Mouse (Mus musculus): ENCODE measurements around the gene Syne1. TPM values are rescaled to one million over a fixed set of nuclear protein-coding genes. Genes with fewer than 3 reads are reported as not detected.
A peak's percentile ranks its signal among the peaks of the same experiment; 100 is the strongest.

Syne1 gene
- polyA plus RNA-seq, 1 experiment from 2014 or later = 8.6 TPM

DNA sequence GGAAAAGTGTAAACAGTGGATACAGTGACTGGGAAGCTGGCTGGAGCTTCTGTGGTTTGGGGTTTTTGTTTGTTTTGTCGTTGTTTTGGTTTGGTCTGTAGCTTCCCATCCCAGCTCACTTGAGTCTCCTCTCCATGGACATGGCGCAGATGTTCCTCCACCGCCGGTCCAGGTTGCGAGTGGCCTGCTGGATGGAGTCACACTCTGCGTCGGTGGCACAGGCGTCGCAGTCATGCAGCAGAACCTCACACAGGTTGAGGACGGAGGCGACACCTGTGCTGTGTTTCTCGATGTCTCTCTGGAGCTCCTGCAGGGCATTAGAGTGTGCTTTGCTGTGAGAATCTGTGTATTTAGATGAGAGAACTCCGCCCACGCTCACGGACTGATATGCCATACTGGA lies 493.6 kb downstream of the Syne1 start:
- peaks cover 17% of the 10 kb centered on the region for H3K36me3 ChIP-seq
- no peak for ATAC-seq (ENCODE audit: low FRiP score)
- H3K27me3 ChIP-seq = no peaks in the 10 kb centered on the region
- peaks cover 5% of the 10 kb centered on the region; the same call in 1 of the 2 replicates for H3K4me1 ChIP-seq (replicated peaks)
- H3K4me2 ChIP-seq = no peak overlapping the region
- H3K9me3 ChIP-seq = no peaks in the 10 kb centered on the region
- no peak overlapping the region for H3K27ac ChIP-seq
- no peak overlapping the region for H3K9ac ChIP-seq
- WGBS = 94% methylated on average over 15 of the region's 15 CpGs
- no peak overlapping the region for H3K4me3 ChIP-seq

DNA sequence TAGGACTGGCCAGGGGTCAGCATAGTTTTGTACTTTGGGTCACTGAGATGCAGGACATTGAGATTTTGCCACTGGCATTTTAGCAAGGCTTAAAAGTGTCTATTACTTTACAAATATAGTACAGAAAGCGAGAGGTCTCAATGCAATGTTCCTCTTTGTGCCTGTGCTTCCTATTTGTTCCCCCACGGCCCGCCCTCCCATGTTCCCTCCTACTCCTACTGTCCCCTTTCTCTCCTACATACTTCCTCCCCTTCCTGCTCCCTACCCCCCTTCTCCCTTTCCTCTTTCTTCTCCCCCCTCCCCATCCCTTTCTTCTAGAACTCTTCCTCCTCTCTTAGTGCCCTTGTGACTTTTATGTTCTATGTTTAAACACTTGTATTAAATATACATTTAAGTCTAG lies 494.3 kb downstream of the Syne1 start:
- Histone ChIP-seq H3K4me2 (no peak overlapping the region), H3K27me3 (no peaks in the 10 kb centered on the region), H3K4me3 (no peak overlapping the region), H3K36me3 (peaks cover 23% of the 10 kb centered on the region), H3K4me1 (replicated peaks) (peaks cover 5% of the 10 kb centered on the region; the same call in 1 of the 2 replicates), H3K9me3 (no peaks in the 10 kb centered on the region), H3K9ac (no peak overlapping the region), H3K27ac (no peak overlapping the region)
- WGBS = 75% methylated on average over 3 of the region's 3 CpGs
- no peak for ATAC-seq (ENCODE audit: low FRiP score)

DNA sequence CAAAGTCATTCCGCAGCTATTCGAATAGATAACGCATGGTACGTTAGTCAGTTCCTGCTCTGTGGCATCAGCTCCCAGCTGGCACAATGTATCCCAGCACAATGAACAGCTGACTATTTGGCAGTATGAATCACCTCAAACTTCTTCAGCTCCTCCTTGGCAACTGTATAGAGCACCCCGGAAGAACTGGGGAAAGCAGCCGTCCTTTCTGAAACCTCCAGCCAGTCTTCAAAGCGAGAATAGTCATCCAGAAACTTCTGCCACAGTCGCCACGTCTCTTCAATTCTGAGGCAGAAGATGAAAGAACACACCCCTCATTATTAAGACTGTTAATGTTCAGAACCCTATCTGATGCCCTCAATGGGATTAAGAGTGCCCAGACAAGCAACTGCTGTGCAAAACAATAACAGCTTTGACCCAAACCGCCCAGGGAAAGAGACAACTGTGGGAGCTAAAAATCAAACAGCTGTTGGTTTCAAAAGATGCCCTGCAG lies 495.0 kb downstream of the Syne1 start:
- no peak overlapping the region for H3K4me2 ChIP-seq
- H3K9me3 ChIP-seq = no peaks in the 10 kb centered on the region
- H3K27me3 ChIP-seq = no peaks in the 10 kb centered on the region
- H3K4me1 ChIP-seq (replicated peaks) = peaks cover 5% of the 10 kb centered on the region; the same call in 1 of the 2 replicates
- no peak overlapping the region for H3K27ac ChIP-seq
- no peak overlapping the region for H3K4me3 ChIP-seq
- peaks cover 27% of the 10 kb centered on the region for H3K36me3 ChIP-seq
- ATAC-seq (ENCODE audit: low FRiP score) = no peak
- WGBS = 52% methylated on average over 10 of the region's 10 CpGs
- H3K9ac ChIP-seq = no peak overlapping the region

DNA sequence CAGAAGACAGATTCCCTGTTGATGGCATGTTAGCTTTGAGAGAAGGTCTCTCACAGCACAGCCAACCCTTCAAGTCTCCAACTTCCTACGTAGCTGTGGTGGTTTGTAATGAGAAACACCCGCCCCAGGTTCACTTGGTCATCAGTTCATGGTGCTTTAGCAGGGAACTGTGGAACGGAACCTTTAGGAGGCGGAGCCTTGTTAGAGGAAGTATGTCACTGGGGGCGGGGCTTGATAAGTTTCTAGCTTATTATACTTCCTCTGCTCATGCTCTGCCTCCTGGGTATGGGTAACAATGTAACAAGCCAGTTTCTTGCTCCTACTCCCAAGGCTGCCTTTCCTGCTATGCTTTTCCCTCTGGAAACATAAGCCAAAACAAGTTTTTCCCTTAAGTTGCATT lies 505.6 kb downstream of the Syne1 start:
- no peak for ATAC-seq (ENCODE audit: low FRiP score)
- Histone ChIP-seq H3K27me3 (no peaks in the 10 kb centered on the region), H3K4me3 (no peak overlapping the region), H3K9me3 (no peaks in the 10 kb centered on the region), H3K4me2 (no peak overlapping the region), H3K9ac (no peak overlapping the region), H3K27ac (no peak overlapping the region), H3K36me3 (peaks cover 42% of the 10 kb centered on the region), H3K4me1 (replicated peaks) (no peaks in the 10 kb centered on the region)
- 95% methylated on average over 5 of the region's 5 CpGs for WGBS

DNA sequence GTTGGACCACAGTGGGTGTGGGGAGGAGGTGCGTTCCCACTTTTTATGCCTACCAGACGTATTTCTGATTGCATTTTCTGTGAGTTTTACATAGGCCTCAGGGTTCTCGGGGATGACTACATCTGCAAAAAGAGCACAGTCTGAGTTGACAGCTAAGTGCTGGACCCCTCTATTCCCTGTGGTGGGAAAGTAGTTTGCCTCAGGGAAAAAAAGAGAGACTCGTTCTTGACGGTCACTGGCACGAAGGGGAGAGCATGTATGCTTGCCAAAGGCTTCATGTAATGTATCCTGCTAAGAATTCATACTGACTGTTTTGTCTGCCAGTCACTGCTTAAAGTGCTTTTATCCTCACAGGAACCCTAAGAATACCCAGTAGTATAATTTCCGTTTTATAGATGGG lies 506.1 kb downstream of the Syne1 start:
- Histone ChIP-seq H3K9me3 (no peaks in the 10 kb centered on the region), H3K27me3 (no peaks in the 10 kb centered on the region), H3K4me3 (no peak overlapping the region), H3K9ac (no peak overlapping the region), H3K36me3 (peaks cover 47% of the 10 kb centered on the region), H3K27ac (no peak overlapping the region), H3K4me1 (replicated peaks) (no peaks in the 10 kb centered on the region), H3K4me2 (no peak overlapping the region)
- 85% methylated on average over 7 of the region's 7 CpGs for WGBS
- no peak for ATAC-seq (ENCODE audit: low FRiP score)

DNA sequence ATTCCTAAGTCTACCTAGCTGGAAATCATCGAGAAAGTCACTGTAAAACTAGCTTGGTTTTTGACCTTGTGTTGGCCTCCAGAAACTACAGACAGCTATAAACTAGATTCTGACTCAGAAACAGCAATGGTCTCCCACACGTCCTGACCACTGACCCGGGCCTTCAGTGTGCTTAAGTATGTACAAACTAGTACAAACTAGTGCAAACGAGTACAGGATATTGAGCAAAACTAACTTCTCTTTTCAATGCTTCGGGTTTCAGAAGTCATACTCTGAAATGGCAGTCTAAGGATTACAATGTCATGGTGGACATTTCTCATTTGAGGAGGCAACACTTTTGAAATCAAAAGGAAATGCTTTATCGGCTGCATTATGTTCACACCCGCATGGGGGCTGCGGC lies 506.8 kb downstream of the Syne1 start:
- ATAC-seq (ENCODE audit: low FRiP score) = no peak

DNA sequence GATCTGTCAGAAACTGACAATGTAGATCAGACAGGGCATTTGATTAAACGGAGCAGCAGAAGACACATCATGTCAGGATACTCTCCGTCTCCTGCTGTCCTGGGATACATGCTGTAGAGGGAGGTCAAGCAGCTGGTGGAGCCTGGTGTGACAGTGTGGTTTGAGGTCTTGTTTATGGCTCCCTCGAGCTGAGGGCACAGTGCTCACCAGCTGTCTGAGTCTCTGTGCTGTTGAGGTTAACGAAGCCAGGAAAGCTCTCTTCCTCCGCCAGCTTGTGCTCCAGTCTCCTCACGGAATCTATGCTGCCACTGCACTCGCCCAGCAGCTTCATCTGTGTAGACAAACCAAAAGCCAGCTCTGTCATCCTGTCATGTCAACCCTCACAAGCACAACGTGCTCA lies 510.0 kb downstream of the Syne1 start:
- WGBS = 72% methylated on average over 8 of the region's 8 CpGs
- H3K4me3 ChIP-seq = no peak overlapping the region
- ATAC-seq (ENCODE audit: low FRiP score) = no peak
- peaks cover 5% of the 10 kb centered on the region; the same call in 1 of the 2 replicates for H3K27me3 ChIP-seq
- H3K4me1 ChIP-seq (replicated peaks) = no peaks in the 10 kb centered on the region
- peaks cover 43% of the 10 kb centered on the region for H3K36me3 ChIP-seq
- H3K9ac ChIP-seq = no peak overlapping the region
- no peaks in the 10 kb centered on the region for H3K9me3 ChIP-seq
- no peak overlapping the region for H3K4me2 ChIP-seq
- no peak overlapping the region for H3K27ac ChIP-seq

More for the DNA sequence above, 506.8 kb downstream of the Syne1 start:
- Histone ChIP-seq H3K4me2 (no peak overlapping the region), H3K4me3 (no peak overlapping the region), H3K36me3 (peaks cover 52% of the 10 kb centered on the region), H3K9me3 (no peaks in the 10 kb centered on the region), H3K4me1 (replicated peaks) (no peaks in the 10 kb centered on the region), H3K9ac (no peak overlapping the region), H3K27me3 (no peaks in the 10 kb centered on the region), H3K27ac (no peak overlapping the region)
- 95% methylated on average over 8 of the region's 8 CpGs for whole genome bisulfite sequencing

DNA sequence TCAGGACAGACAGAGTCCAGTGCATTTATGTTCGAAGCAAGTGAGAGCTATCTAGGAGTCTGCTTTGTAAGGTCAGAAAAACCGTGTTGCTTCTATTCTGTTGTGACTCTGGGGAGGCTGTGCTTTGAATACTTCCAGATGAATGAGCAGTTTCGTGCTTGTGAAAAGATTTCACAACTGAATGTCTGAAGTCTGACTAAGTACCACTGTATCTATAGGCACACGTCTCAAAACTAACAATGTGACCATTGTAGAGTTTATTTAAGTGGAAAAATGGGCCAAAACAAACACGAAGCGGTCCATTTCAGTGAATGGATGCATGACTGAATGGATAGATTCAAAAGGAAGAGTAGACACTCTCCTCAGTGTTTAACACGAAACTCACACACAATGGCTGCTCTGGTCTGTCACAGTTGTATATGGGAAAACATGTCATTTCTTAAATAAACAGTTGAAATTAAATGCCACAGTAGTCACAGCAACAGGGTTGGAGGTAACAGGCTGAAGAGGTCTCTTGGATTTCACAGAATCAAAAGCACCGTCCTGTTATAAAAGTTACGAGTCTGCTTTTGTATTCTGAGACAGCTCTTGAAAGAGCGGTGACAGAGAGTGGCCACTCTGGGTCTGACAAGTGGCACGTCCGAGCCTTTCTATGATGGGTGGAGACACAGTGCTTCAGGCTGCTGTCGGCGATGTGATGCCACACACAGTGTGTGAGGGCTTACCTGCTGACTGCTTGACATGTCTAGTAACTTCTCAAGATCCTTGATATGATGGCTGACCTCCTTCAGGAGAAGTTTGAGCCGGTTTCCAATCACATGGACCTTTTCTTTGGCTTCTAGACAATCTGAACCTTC lies 518.9 kb downstream of the Syne1 start:
- peaks cover 40% of the 10 kb centered on the region for H3K36me3 ChIP-seq
- H3K4me1 ChIP-seq (replicated peaks) = no peaks in the 10 kb centered on the region
- no peak overlapping the region for H3K4me2 ChIP-seq
- no peaks in the 10 kb centered on the region for H3K9me3 ChIP-seq
- H3K4me3 ChIP-seq = no peak overlapping the region
- peaks cover 12% of the 10 kb centered on the region for H3K27me3 ChIP-seq
- no peak overlapping the region for H3K9ac ChIP-seq
- H3K27ac ChIP-seq = no peak overlapping the region
- 32% methylated on average over 15 of the region's 15 CpGs for WGBS
- ATAC-seq (ENCODE audit: low FRiP score) = peak; percentile 61; the same call in 1 of the 2 replicates

DNA sequence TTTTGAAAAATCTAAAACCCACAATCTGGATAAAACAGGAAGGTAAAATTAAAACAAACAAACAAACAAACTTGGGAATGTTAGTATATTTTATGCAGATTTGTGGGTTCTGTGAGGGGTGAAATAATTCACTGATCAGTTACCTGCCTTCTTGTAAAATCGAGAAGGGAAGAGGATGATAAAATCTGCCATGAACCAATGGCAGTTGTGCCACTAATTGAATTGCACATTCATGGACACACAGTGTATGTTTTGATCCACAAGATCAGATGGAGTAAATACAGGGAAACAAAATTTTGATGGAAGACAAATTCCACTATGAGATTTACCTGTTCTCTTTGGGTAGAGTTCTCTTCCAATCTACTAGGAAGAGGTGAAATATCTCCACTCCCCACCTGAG lies 521.4 kb downstream of the Syne1 start:
- Histone ChIP-seq H3K36me3 (peaks cover 23% of the 10 kb centered on the region), H3K4me1 (replicated peaks) (no peaks in the 10 kb centered on the region), H3K4me2 (no peak overlapping the region), H3K9ac (no peak overlapping the region), H3K9me3 (no peaks in the 10 kb centered on the region), H3K27ac (no peak overlapping the region), H3K27me3 (peaks cover 3% of the 10 kb centered on the region; the same call in 1 of the 2 replicates), H3K4me3 (no peak overlapping the region)
- no peak for ATAC-seq (ENCODE audit: low FRiP score)
- WGBS = 92% methylated on average over 1 of the region's 1 CpGs

DNA sequence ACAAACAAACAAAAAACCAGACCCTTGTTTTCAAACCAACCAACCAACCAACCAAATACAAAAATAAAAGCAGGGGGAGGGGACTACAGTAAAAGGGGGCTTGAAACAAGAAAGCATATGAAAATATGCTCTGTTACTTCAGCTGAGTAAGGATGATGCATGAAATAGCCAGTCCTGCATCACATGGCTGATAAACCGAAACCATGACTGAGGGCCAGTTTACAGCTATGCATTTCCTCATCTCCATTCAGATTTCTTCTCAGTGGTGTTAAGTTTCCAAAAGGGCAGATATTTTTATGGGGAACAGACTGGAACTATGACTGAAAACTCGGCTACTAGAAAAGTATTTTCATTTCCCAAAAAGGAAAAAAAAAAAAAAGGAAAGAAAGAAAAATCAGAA lies 522.1 kb downstream of the Syne1 start:
- Histone ChIP-seq H3K27me3 (peaks cover 3% of the 10 kb centered on the region; the same call in 1 of the 2 replicates), H3K4me2 (no peak overlapping the region), H3K4me1 (replicated peaks) (no peaks in the 10 kb centered on the region), H3K27ac (no peak overlapping the region), H3K4me3 (no peak overlapping the region), H3K36me3 (peaks cover 23% of the 10 kb centered on the region), H3K9ac (no peak overlapping the region), H3K9me3 (no peaks in the 10 kb centered on the region)
- ATAC-seq (ENCODE audit: low FRiP score) = no peak
- WGBS = 90% methylated on average over 2 of the region's 2 CpGs

DNA sequence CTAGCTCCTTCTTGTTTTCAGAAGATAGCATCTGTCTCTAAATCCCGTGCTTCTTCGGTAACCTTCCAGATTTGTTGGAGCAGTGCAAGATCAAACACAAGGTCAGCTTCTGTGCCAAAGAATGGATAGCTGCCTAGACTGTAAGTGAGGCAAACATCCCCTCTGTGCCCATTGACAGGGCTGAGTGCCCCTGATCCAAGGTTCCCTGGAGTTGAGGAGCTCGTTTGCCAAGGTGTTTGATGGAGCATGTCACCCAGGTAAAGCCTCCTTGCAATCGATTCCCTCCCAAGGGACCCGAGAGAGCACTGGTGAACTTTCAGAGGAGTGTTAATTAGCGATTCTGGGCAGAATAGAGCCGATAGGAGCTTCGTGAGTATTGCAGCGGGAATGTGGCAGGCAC lies 523.0 kb downstream of the Syne1 start:
- Histone ChIP-seq H3K4me2 (no peak overlapping the region), H3K9ac (no peak overlapping the region), H3K4me3 (no peak overlapping the region), H3K27ac (no peak overlapping the region), H3K9me3 (no peaks in the 10 kb centered on the region), H3K27me3 (peaks cover 3% of the 10 kb centered on the region; the same call in 1 of the 2 replicates), H3K36me3 (peaks cover 23% of the 10 kb centered on the region), H3K4me1 (replicated peaks) (no peaks in the 10 kb centered on the region)
- 90% methylated on average over 9 of the region's 9 CpGs for WGBS
- no peak for ATAC-seq (ENCODE audit: low FRiP score)

DNA sequence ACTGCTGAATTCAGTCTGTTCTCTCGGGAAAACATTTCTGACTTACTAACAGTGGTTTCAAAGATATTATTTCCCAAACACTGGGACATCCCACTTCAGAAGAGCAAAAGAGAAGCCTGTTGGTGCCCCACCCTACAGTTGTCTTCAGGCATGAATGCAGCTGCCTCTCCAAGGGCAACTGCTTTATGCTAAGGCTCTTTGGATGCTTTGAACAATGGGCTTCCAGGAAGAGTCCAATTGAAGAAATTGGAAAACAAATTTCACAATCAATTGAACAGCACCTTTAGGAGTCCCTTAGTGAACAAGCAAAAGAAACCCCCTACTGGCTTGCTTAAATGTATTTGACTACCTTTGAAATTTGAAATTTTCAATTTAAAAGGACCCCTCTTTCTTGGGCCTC lies 524.1 kb downstream of the Syne1 start:
- 77% methylated on average over 1 of the region's 1 CpGs for WGBS
- no peak for ATAC-seq (ENCODE audit: low FRiP score)

DNA sequence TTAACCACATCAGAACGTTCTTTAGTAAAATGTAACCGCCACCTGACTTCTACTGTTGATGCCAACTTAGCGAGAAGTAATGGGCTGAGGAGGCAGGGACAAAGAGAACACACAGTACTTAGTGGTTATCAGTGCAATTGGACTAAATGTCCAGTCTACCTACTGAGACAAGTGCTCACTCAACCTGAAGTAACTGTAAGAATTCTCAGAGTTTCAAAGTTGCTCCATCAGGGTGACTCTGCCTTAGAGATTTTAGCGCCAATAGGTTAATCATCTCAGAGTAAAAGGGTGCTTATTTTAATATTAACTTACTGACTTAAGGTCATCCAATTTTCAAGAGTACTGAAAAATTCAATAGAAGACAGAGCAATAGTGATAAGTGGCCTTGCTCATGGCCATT lies 525.4 kb downstream of the Syne1 start:
- 95% methylated on average over 4 of the region's 4 CpGs for WGBS
- peaks cover 15% of the 10 kb centered on the region for H3K36me3 ChIP-seq
- H3K4me1 ChIP-seq (replicated peaks) = no peaks in the 10 kb centered on the region
- no peak for ATAC-seq (ENCODE audit: low FRiP score)
- peaks cover 3% of the 10 kb centered on the region; the same call in 1 of the 2 replicates for H3K27me3 ChIP-seq
- no peak overlapping the region for H3K27ac ChIP-seq
- H3K9ac ChIP-seq = no peak overlapping the region
- no peak overlapping the region for H3K4me3 ChIP-seq
- no peak overlapping the region for H3K4me2 ChIP-seq
- no peaks in the 10 kb centered on the region for H3K9me3 ChIP-seq

More for the DNA sequence above, 524.1 kb downstream of the Syne1 start:
- Histone ChIP-seq H3K27ac (no peak overlapping the region), H3K4me3 (no peak overlapping the region), H3K4me2 (no peak overlapping the region), H3K27me3 (peaks cover 3% of the 10 kb centered on the region; the same call in 1 of the 2 replicates), H3K4me1 (replicated peaks) (no peaks in the 10 kb centered on the region), H3K9me3 (no peaks in the 10 kb centered on the region), H3K36me3 (peaks cover 16% of the 10 kb centered on the region), H3K9ac (no peak overlapping the region)
